Mouse (Mus musculus): ENCODE results near the gene Ltk. TPM values are rescaled to one million over a fixed set of nuclear protein-coding genes. Genes with fewer than 3 reads are reported as not detected.

Ltk gene
- polyA plus RNA-seq, 1 experiment, result not detected

GRCm38 (mm10) chr2:119799961-119800550, 39.8 kb upstream of the Ltk start:
- no peak overlapping the region for H3K27ac ChIP-seq (ENCODE audit: insufficient read depth, low read length)
- peaks cover 8% of the 10 kb centered on the region; the same call in 1 of the 2 replicates for H3K4me1 ChIP-seq (ENCODE audit: control insufficient read depth, insufficient read depth, low read length)
- TF ChIP-seq POLR2A (IDR thresholded peaks at IDR 0.05; ENCODE audit: low read depth, low read length), result no peak
- no peak for TF ChIP-seq CTCF (IDR thresholded peaks at IDR 0.05; ENCODE audit: borderline replicate concordance, insufficient read depth, low read length)
- H3K4me3 ChIP-seq (ENCODE audit: insufficient read depth, low read length), result peak overlapping the region; percentile 65

DNA sequence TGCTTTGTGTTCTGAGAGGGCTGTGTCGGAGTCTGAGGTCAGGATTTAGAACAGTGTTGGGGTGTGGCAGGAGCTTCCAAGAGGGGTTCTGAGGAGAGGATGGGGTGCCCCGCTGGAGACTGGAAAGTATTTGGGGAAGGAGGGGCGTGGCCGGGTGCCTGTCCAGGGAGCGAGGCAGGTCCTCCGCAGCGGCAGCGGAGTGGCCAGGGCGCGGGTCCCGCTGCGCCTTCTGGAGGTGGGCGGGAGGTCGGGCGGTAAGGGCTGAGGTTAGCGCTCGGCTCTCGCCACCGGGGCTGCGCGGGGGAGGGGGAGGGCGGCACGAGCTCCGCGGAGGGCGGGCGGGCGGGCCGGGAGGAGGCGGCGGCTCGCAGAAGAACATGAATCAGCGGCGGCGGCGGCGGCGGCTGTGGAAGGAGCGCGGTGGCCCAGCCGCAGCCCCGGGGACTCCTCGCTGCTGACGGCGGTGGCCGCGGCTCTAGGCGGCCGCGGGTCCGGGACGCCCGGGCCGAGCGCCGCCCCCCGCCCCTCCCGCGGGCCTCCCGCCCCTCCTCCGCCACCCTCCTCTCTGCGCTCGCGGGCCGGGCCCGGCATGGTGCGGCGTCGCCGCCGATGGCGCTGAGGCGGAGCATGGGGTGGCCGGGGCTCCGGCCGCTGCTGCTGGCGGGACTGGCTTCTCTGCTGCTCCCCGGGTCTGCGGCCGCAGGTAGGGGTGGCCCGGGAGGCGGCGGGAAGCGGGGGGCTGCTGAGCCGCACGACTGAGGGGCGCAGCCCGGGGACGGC, 39.1 kb upstream of the Ltk start:
- Histone ChIP-seq H3K27ac (ENCODE audit: insufficient read depth, low read length) (no peak overlapping the region), H3K4me3 (ENCODE audit: insufficient read depth, low read length) (peak overlapping the region; percentile 65), H3K4me1 (ENCODE audit: control insufficient read depth, insufficient read depth, low read length) (peaks cover 8% of the 10 kb centered on the region; the same call in 1 of the 2 replicates)
- TF ChIP-seq POLR2A (IDR thresholded peaks at IDR 0.05; ENCODE audit: low read depth, low read length), result peak; percentile 52
- no peak for TF ChIP-seq CTCF (IDR thresholded peaks at IDR 0.05; ENCODE audit: borderline replicate concordance, insufficient read depth, low read length)

GRCm38 (mm10) chr2:119798246-119798927, 38.2 kb upstream of the Ltk start:
- Histone ChIP-seq H3K4me3 (ENCODE audit: insufficient read depth, low read length) (no peak overlapping the region; the same call in 1 of the 2 replicates), H3K27ac (ENCODE audit: insufficient read depth, low read length) (no peak overlapping the region), H3K4me1 (ENCODE audit: control insufficient read depth, insufficient read depth, low read length) (peaks cover 4% of the 10 kb centered on the region; the same call in 1 of the 2 replicates)
- TF ChIP-seq CTCF (IDR thresholded peaks at IDR 0.05; ENCODE audit: borderline replicate concordance, insufficient read depth, low read length) (no peak), POLR2A (IDR thresholded peaks at IDR 0.05; ENCODE audit: low read depth, low read length) (no peak)

GRCm38 (mm10) chr2:119797279-119797783, 37.1 kb upstream of the Ltk start, which contains the start of gene Tyro3:
TSS of gene Tyro3 (plus strand) at chr2:119797733.
- no peak within 1 kb of the TSS for H3K4me3 ChIP-seq (ENCODE audit: insufficient read depth, low read length)
- no peak for TF ChIP-seq CTCF (IDR thresholded peaks at IDR 0.05; ENCODE audit: borderline replicate concordance, insufficient read depth, low read length)
- TF ChIP-seq POLR2A (IDR thresholded peaks at IDR 0.05; ENCODE audit: low read depth, low read length), result no peak
- no peaks in the 10 kb centered on the region for H3K4me1 ChIP-seq (ENCODE audit: control insufficient read depth, insufficient read depth, low read length)
- no peak within 1 kb of the TSS for H3K27ac ChIP-seq (ENCODE audit: insufficient read depth, low read length)

DNA sequence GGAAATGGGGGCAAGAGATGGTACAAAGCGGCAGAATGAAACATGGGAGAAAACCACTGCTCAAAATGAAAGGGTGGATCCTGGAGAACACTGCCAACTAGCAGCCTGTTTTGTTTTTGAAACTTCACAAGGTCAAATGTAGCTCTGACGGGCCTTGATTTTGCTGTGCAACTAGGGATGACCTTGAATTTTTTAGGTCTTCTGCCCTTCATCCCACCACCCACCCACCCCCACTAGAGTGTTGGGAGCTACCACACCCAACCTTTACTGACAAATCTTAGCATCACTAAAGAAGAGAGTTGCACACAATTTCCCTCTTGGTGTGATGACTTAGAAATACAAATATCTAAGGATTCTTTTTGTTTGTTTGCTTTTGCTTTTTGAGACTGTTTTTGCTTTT, 29.8 kb upstream of the Ltk start:
- no peak overlapping the region for H3K27ac ChIP-seq (ENCODE audit: insufficient read depth, low read length)
- no peaks in the 10 kb centered on the region for H3K4me1 ChIP-seq (ENCODE audit: control insufficient read depth, insufficient read depth, low read length)
- H3K4me3 ChIP-seq (ENCODE audit: insufficient read depth, low read length), result no peak overlapping the region
- TF ChIP-seq CTCF (IDR thresholded peaks at IDR 0.05; ENCODE audit: borderline replicate concordance, insufficient read depth, low read length), result no peak
- TF ChIP-seq POLR2A (IDR thresholded peaks at IDR 0.05; ENCODE audit: low read depth, low read length), result no peak

- Histone ChIP-seq H3K27ac (ENCODE audit: insufficient read depth, low read length) (peak within 1 kb of the TSS; percentile 2; the same call in 1 of the 2 replicates), H3K4me1 (ENCODE audit: control insufficient read depth, insufficient read depth, low read length) (no peaks in the 10 kb centered on the region), H3K4me3 (ENCODE audit: insufficient read depth, low read length) (peak within 1 kb of the TSS; percentile 83)
- TF ChIP-seq POLR2A (IDR thresholded peaks at IDR 0.05; ENCODE audit: low read depth, low read length) (peak; percentile 87), CTCF (IDR thresholded peaks at IDR 0.05; ENCODE audit: borderline replicate concordance, insufficient read depth, low read length) (no peak)
These were observed 27.1 kb upstream of the Ltk start, which contains the start of gene Rpap1 for GRCm38 (mm10) chr2:119787206-119787883. TSS of gene Rpap1 (minus strand) at chr2:119787537.

GRCm38 (mm10) chr2:119767246-119767645, 7.0 kb upstream of the Ltk start:
- no peak overlapping the region for H3K27ac ChIP-seq (ENCODE audit: insufficient read depth, low read length)
- no peak for TF ChIP-seq POLR2A (IDR thresholded peaks at IDR 0.05; ENCODE audit: low read depth, low read length)
- TF ChIP-seq CTCF (IDR thresholded peaks at IDR 0.05; ENCODE audit: borderline replicate concordance, insufficient read depth, low read length), result peak; percentile 10; the same call in 1 of the 2 replicates
- no peak overlapping the region for H3K4me3 ChIP-seq (ENCODE audit: insufficient read depth, low read length)
- no peaks in the 10 kb centered on the region for H3K4me1 ChIP-seq (ENCODE audit: control insufficient read depth, insufficient read depth, low read length)

DNA sequence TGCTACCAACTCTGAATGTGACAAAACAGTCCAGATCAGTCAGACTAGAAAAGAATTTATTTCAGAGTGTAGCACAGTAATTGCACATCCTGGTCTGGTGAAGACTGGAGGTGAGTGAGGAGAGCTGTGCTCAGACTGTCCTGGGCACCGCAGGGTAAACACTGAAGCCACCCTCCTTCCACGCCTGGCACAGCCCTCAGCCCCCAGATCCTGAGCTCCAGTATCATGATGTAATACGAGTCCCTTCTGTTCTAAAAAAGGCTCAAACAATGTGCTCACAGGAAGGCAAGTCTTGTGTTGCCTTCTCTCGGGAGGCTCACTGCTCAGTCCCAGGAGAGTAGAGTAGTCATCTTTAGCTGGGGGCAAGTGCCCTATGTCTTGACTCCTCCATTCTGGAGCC, 3.7 kb upstream of the Ltk start:
- Histone ChIP-seq H3K27ac (ENCODE audit: insufficient read depth, low read length) (no peak overlapping the region), H3K4me3 (ENCODE audit: insufficient read depth, low read length) (no peak overlapping the region), H3K4me1 (ENCODE audit: control insufficient read depth, insufficient read depth, low read length) (no peaks in the 10 kb centered on the region)
- TF ChIP-seq CTCF (IDR thresholded peaks at IDR 0.05; ENCODE audit: borderline replicate concordance, insufficient read depth, low read length) (no peak), POLR2A (IDR thresholded peaks at IDR 0.05; ENCODE audit: low read depth, low read length) (no peak)

- Histone ChIP-seq H3K4me1 (ENCODE audit: control insufficient read depth, insufficient read depth, low read length) (no peaks in the 10 kb centered on the region), H3K27ac (ENCODE audit: insufficient read depth, low read length) (no peak overlapping the region)
- TF ChIP-seq POLR2A (IDR thresholded peaks at IDR 0.05; ENCODE audit: low read depth, low read length), result no peak
- no peak for TF ChIP-seq CTCF (IDR thresholded peaks at IDR 0.05; ENCODE audit: borderline replicate concordance, insufficient read depth, low read length)
These were observed 2.0 kb upstream of the Ltk start for GRCm38 (mm10) chr2:119762276-119762675.

More at GRCm38 (mm10) chr2:119762276-119762675, 2.0 kb upstream of the Ltk start:
- no peak overlapping the region for H3K4me3 ChIP-seq (ENCODE audit: insufficient read depth, low read length)

Measured in embryonic fibroblast, embryonic 13.5 days (primary cell).